Mouse (Mus musculus): Measurements from ENCODE around the gene Taf1c.

Gene Taf1c

GRCm38 (mm10) chr8:119624916-119625315 lies 19.9 kb upstream of the Taf1c start:
- no peak for ATAC-seq (ENCODE audit: insufficient number of reproducible peaks, low FRiP score, low TSS enrichment)

GRCm38 (mm10) chr8:119623744-119624143 lies 18.7 kb upstream of the Taf1c start:
- ATAC-seq (ENCODE audit: insufficient number of reproducible peaks, low FRiP score, low TSS enrichment) = no peak

GRCm38 (mm10) chr8:119623061-119623460 lies 18.0 kb upstream of the Taf1c start:
- no peak for ATAC-seq (ENCODE audit: insufficient number of reproducible peaks, low FRiP score, low TSS enrichment)

- no peak for ATAC-seq (ENCODE audit: insufficient number of reproducible peaks, low FRiP score, low TSS enrichment)
Observed at GRCm38 (mm10) chr8:119622555-119622954, 17.5 kb upstream of the Taf1c start.

GRCm38 (mm10) chr8:119620848-119621465 lies 15.9 kb upstream of the Taf1c start:
- no peak for ATAC-seq (ENCODE audit: insufficient number of reproducible peaks, low FRiP score, low TSS enrichment)

- no peak for ATAC-seq (ENCODE audit: insufficient number of reproducible peaks, low FRiP score, low TSS enrichment)
Observed at GRCm38 (mm10) chr8:119620116-119620840, 15.3 kb upstream of the Taf1c start.

- ATAC-seq (ENCODE audit: insufficient number of reproducible peaks, low FRiP score, low TSS enrichment) = no peak
Observed at GRCm38 (mm10) chr8:119618887-119619286, 13.9 kb upstream of the Taf1c start.

- ATAC-seq (ENCODE audit: insufficient number of reproducible peaks, low FRiP score, low TSS enrichment) = no peak
Observed at GRCm38 (mm10) chr8:119617586-119617985, 12.6 kb upstream of the Taf1c start.

- ATAC-seq (ENCODE audit: insufficient number of reproducible peaks, low FRiP score, low TSS enrichment) = no peak
Observed at GRCm38 (mm10) chr8:119616811-119617210, 11.8 kb upstream of the Taf1c start.

GRCm38 (mm10) chr8:119616358-119616757 lies 11.3 kb upstream of the Taf1c start:
- no peak for ATAC-seq (ENCODE audit: insufficient number of reproducible peaks, low FRiP score, low TSS enrichment)

GRCm38 (mm10) chr8:119615096-119615495 lies 10.1 kb upstream of the Taf1c start:
- no peak for ATAC-seq (ENCODE audit: insufficient number of reproducible peaks, low FRiP score, low TSS enrichment)

GRCm38 (mm10) chr8:119612471-119612870 lies 7.4 kb upstream of the Taf1c start, which contains the start of gene Adad2:
Gene Adad2, plus strand, starts transcription at chr8:119612747.
- no peak for ATAC-seq (ENCODE audit: insufficient number of reproducible peaks, low FRiP score, low TSS enrichment)

- ATAC-seq (ENCODE audit: insufficient number of reproducible peaks, low FRiP score, low TSS enrichment) = no peak
Observed at GRCm38 (mm10) chr8:119606224-119606623, 1.2 kb upstream of the Taf1c start.

GRCm38 (mm10) chr8:119604398-119604803 lies 621 bp downstream of the Taf1c start:
- ATAC-seq (ENCODE audit: insufficient number of reproducible peaks, low FRiP score, low TSS enrichment) = no peak

- ATAC-seq (ENCODE audit: insufficient number of reproducible peaks, low FRiP score, low TSS enrichment) = no peak
Observed at GRCm38 (mm10) chr8:119603771-119604170, 1.3 kb downstream of the Taf1c start.

GRCm38 (mm10) chr8:119591456-119591855 lies 13.6 kb downstream of the Taf1c start:
- ATAC-seq (ENCODE audit: insufficient number of reproducible peaks, low FRiP score, low TSS enrichment) = no peak

- ATAC-seq (ENCODE audit: insufficient number of reproducible peaks, low FRiP score, low TSS enrichment) = no peak
Observed at GRCm38 (mm10) chr8:119590348-119590747, 14.7 kb downstream of the Taf1c start.

GRCm38 (mm10) chr8:119588844-119589243 lies 16.2 kb downstream of the Taf1c start:
- ATAC-seq (ENCODE audit: insufficient number of reproducible peaks, low FRiP score, low TSS enrichment) = no peak

GRCm38 (mm10) chr8:119588321-119588720 lies 16.7 kb downstream of the Taf1c start:
- no peak for ATAC-seq (ENCODE audit: insufficient number of reproducible peaks, low FRiP score, low TSS enrichment)

GRCm38 (mm10) chr8:119585901-119586300 lies 19.1 kb downstream of the Taf1c start:
- no peak for ATAC-seq (ENCODE audit: insufficient number of reproducible peaks, low FRiP score, low TSS enrichment)

GRCm38 (mm10) chr8:119580441-119581161 lies 24.4 kb downstream of the Taf1c start:
- no peak for ATAC-seq (ENCODE audit: insufficient number of reproducible peaks, low FRiP score, low TSS enrichment)

Measured in cerebellum, adult (tissue).